Mouse (Mus musculus): Measurements from ENCODE around the gene Usp46.

DNA sequence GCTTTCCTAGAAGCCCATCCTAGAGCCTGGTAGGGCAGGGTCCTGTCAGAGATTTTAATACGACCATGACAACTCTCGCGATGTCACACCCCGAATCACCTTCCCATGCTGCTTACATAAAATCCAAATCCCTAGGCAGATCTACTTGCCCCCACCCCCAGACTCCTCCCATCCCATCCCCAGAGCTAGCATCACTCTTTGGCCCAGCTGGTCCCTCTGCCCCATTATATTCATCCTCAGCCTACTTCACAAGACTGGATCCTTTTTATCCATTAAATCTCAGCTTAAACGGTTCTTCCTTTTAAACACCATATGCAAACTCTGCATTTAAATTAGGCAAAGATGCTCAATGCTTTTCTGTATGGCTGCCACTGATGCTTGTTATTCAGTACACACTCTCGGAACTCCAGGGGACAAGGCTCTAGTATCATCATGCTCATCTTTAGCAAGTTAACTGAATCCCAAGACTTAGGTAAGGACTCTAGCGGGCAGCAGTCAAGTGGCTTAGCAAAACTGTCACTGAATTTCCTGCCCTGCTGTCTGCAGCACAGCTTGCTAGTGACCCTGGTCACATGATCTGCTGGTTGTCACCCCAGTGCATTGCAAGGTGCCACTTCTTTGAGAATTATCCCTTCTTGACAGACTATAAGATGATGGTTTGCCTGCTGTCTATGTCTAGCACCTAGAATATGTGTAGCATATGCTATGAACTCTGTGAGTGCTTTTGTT is 45.9 kb upstream of the Usp46 start:
- TF ChIP-seq CTCF (IDR thresholded peaks at IDR 0.05; ENCODE audit: extremely low read depth, insufficient read depth, insufficient read length, insufficient replicate concordance) (no peak), POLR2A (IDR thresholded peaks at IDR 0.05; ENCODE audit: low read depth, low read length) (no peak)
